Mouse (Mus musculus) stomach, embryonic 16.5 days (tissue): ENCODE results near the gene Ntrk2. TPM values are rescaled to one million over a fixed set of nuclear protein-coding genes. Genes with fewer than 3 reads are reported as not detected.

Experiments used
- ATAC-seq: fragments of 200-750 bp; cut with Nextera tagmentation; 2 replicates; pipeline ENCODE4 v1.8.0; 2017; ENCODE audit warnings: moderate number of reproducible peaks, moderate TSS enrichment; ENCODE audit not compliant: insufficient read depth, low FRiP score
- H3K27ac ChIP-seq: fragments of 300-500 bp; sonication (generic); 2 replicates; pipeline ENCODE4 v1.5.1; 2014; ENCODE audit warnings: low read length
- H3K27me3 ChIP-seq: fragments of 300-500 bp; sonication (generic); 2 replicates; pipeline ENCODE4 v1.6.1; 2014; ENCODE audit warnings: low read length, control low read depth, mixed read lengths; ENCODE audit not compliant: control insufficient read depth, insufficient read depth
- H3K36me3 ChIP-seq: fragments of 300-500 bp; sonication (generic); 2 replicates; pipeline ENCODE4 v1.6.1; 2014; ENCODE audit warnings: low read length; ENCODE audit not compliant: control insufficient read depth, insufficient read depth
- H3K4me1 ChIP-seq: fragments of 300-500 bp; sonication (generic); 2 replicates; pipeline ENCODE4 v1.6.1; 2014; ENCODE audit warnings: low read length, control low read depth, mixed read lengths; ENCODE audit not compliant: control insufficient read depth, insufficient read depth
- H3K4me2 ChIP-seq: fragments of 300-500 bp; sonication (generic); 2 replicates; pipeline ENCODE4 v1.6.1; 2014; ENCODE audit warnings: low read depth, low read length, mixed read lengths
- H3K4me3 ChIP-seq: fragments of 300-500 bp; sonication (generic); replicated peaks from 2 replicates; pipeline ENCODE4 v1.5.1; 2014; ENCODE audit warnings: mild to moderate bottlenecking, low read length
- H3K9ac ChIP-seq: fragments of 300-500 bp; sonication (generic); 2 replicates; pipeline ENCODE4 v1.6.1; 2014; ENCODE audit warnings: low read length
- H3K9me3 ChIP-seq: fragments of 300-500 bp; sonication (generic); replicated peaks from 2 replicates; pipeline ENCODE4 v1.6.1; 2016; ENCODE audit warnings: low read length, control low read depth; ENCODE audit not compliant: control insufficient read depth
- WGBS: fragments of 180-500 bp; shearing (Covaris S2); extraction: QIAGEN DNeasy Blood & Tissue Kit; methylation state at CpG from one replicate; pipeline ENCODE4 v1.1.7; 2014; 5-methylcytosine and 5-hydroxymethylcytosine counted together
- polyA plus RNA-seq: library from polyadenylated mRNA; unstranded; fragments of >200 nt; fragmentation: Nextera tagmentation; extraction: Ambion mirVana; gene quantifications from 2 replicates; pipeline ENCODE4 v1.2.1, GENCODE M21; 2015

The Ntrk2 gene
- polyA plus RNA-seq, 1 experiment from 2014 or later: 8.0 TPM

GRCm38 (mm10) chr13:58958171-58958904 lies 152.0 kb downstream of the Ntrk2 start:
- WGBS: 73% methylated on average over 11 of the region's 11 CpGs
- Histone ChIP-seq H3K9me3 (no peaks in the 10 kb centered on the region), H3K4me1 (no peaks in the 10 kb centered on the region), H3K36me3 (no peaks in the 10 kb centered on the region), H3K27ac (no peak overlapping the region), H3K4me2 (no peak overlapping the region), H3K27me3 (no peaks in the 10 kb centered on the region), H3K9ac (no peak overlapping the region), H3K4me3 (no peak overlapping the region)
- no peak for ATAC-seq

- Histone ChIP-seq H3K4me3 (no peak overlapping the region), H3K36me3 (no peaks in the 10 kb centered on the region), H3K9ac (no peak overlapping the region), H3K4me2 (no peak overlapping the region), H3K9me3 (no peaks in the 10 kb centered on the region), H3K27ac (no peak overlapping the region), H3K27me3 (no peaks in the 10 kb centered on the region), H3K4me1 (no peaks in the 10 kb centered on the region)
- 63% methylated on average over 6 of the region's 6 CpGs for WGBS
- no peak for ATAC-seq
These were observed 154.0 kb downstream of the Ntrk2 start for GRCm38 (mm10) chr13:58960321-58960720.

GRCm38 (mm10) chr13:58964701-58965359 lies 158.5 kb downstream of the Ntrk2 start:
- no peaks in the 10 kb centered on the region for H3K9me3 ChIP-seq
- no peak for ATAC-seq
- no peaks in the 10 kb centered on the region for H3K4me1 ChIP-seq
- H3K36me3 ChIP-seq: no peaks in the 10 kb centered on the region
- no peaks in the 10 kb centered on the region for H3K27me3 ChIP-seq
- H3K4me3 ChIP-seq: no peak overlapping the region
- WGBS: 66% methylated on average over 12 of the region's 12 CpGs
- H3K9ac ChIP-seq: no peak overlapping the region
- no peak overlapping the region for H3K27ac ChIP-seq
- no peak overlapping the region for H3K4me2 ChIP-seq

- H3K9me3 ChIP-seq: no peaks in the 10 kb centered on the region
- no peaks in the 10 kb centered on the region for H3K27me3 ChIP-seq
- 90% methylated on average over 3 of the region's 3 CpGs for WGBS
- no peaks in the 10 kb centered on the region for H3K36me3 ChIP-seq
- H3K27ac ChIP-seq: no peak overlapping the region
- no peak overlapping the region for H3K9ac ChIP-seq
- H3K4me1 ChIP-seq: no peaks in the 10 kb centered on the region
- no peak for ATAC-seq
- no peak overlapping the region for H3K4me3 ChIP-seq
- H3K4me2 ChIP-seq: no peak overlapping the region
These were observed 159.5 kb downstream of the Ntrk2 start for GRCm38 (mm10) chr13:58965826-58966225.

- 68% methylated on average over 3 of the region's 3 CpGs for WGBS
- no peaks in the 10 kb centered on the region for H3K9me3 ChIP-seq
- ATAC-seq: no peak
These were observed 160.1 kb downstream of the Ntrk2 start for GRCm38 (mm10) chr13:58966466-58966865.

GRCm38 (mm10) chr13:58968168-58968567 lies 161.8 kb downstream of the Ntrk2 start:
- H3K4me2 ChIP-seq: no peak overlapping the region
- H3K4me3 ChIP-seq: no peak overlapping the region
- no peaks in the 10 kb centered on the region for H3K36me3 ChIP-seq
- no peak overlapping the region for H3K9ac ChIP-seq
- H3K27ac ChIP-seq: no peak overlapping the region
- H3K27me3 ChIP-seq: no peaks in the 10 kb centered on the region
- ATAC-seq: no peak
- 38% methylated on average over 5 of the region's 5 CpGs for WGBS
- H3K9me3 ChIP-seq: no peaks in the 10 kb centered on the region
- no peaks in the 10 kb centered on the region for H3K4me1 ChIP-seq

More at GRCm38 (mm10) chr13:58966466-58966865, 160.1 kb downstream of the Ntrk2 start:
- H3K36me3 ChIP-seq: no peaks in the 10 kb centered on the region
- H3K27ac ChIP-seq: no peak overlapping the region
- no peak overlapping the region for H3K4me2 ChIP-seq
- no peaks in the 10 kb centered on the region for H3K27me3 ChIP-seq
- no peak overlapping the region for H3K4me3 ChIP-seq
- no peaks in the 10 kb centered on the region for H3K4me1 ChIP-seq
- H3K9ac ChIP-seq: no peak overlapping the region

GRCm38 (mm10) chr13:58971449-58971903 lies 165.1 kb downstream of the Ntrk2 start:
- Histone ChIP-seq H3K27ac (no peak overlapping the region), H3K36me3 (no peaks in the 10 kb centered on the region), H3K9me3 (no peaks in the 10 kb centered on the region), H3K4me3 (no peak overlapping the region), H3K4me1 (peaks cover 3% of the 10 kb centered on the region; the same call in 1 of the 2 replicates), H3K4me2 (no peak overlapping the region), H3K9ac (no peak overlapping the region), H3K27me3 (no peaks in the 10 kb centered on the region)
- 43% methylated on average over 5 of the region's 5 CpGs for WGBS
- ATAC-seq: no peak

- no peak overlapping the region for H3K27ac ChIP-seq
- H3K4me1 ChIP-seq: peaks cover 3% of the 10 kb centered on the region; the same call in 1 of the 2 replicates
- H3K9ac ChIP-seq: no peak overlapping the region
- no peak overlapping the region for H3K4me2 ChIP-seq
- WGBS: 42% methylated on average over 5 of the region's 5 CpGs
- H3K9me3 ChIP-seq: no peaks in the 10 kb centered on the region
- H3K4me3 ChIP-seq: no peak overlapping the region
- H3K27me3 ChIP-seq: no peaks in the 10 kb centered on the region
- ATAC-seq: no peak
- no peaks in the 10 kb centered on the region for H3K36me3 ChIP-seq
These were observed 166.1 kb downstream of the Ntrk2 start for GRCm38 (mm10) chr13:58972511-58972910.

- no peak for ATAC-seq
- H3K4me1 ChIP-seq: no peaks in the 10 kb centered on the region
- H3K4me3 ChIP-seq: no peak overlapping the region
- WGBS: 55% methylated on average over 5 of the region's 5 CpGs
- H3K27ac ChIP-seq: no peak overlapping the region
- H3K9ac ChIP-seq: no peak overlapping the region
- no peak overlapping the region for H3K4me2 ChIP-seq
- no peaks in the 10 kb centered on the region for H3K36me3 ChIP-seq
- H3K9me3 ChIP-seq: no peaks in the 10 kb centered on the region
- no peaks in the 10 kb centered on the region for H3K27me3 ChIP-seq
These were observed 190.1 kb downstream of the Ntrk2 start for GRCm38 (mm10) chr13:58996447-58996846.
